Mouse (Mus musculus): ENCODE measurements at regions not wholly inside any gene's neighbourhood (a gene's known extent, or its start where the extent isn't known, plus 50 kb on each side); places are given as distances from the start of the nearest gene placed in this dataset.

GRCm38 (mm10) chr13:112227766-112228165 lies 60.5 kb upstream of the Ankrd55 start:
- no peak overlapping the region for H3ac ChIP-seq (ENCODE audit: control insufficient read depth, insufficient read length)
- peak overlapping the region; percentile 18 for H3K4me2 ChIP-seq (ENCODE audit: low read depth)
- H3K36me3 ChIP-seq (ENCODE audit: control insufficient read depth, insufficient read depth), result no peaks in the 10 kb centered on the region
- H3K4me3 ChIP-seq, result no peak overlapping the region
- no peaks in the 10 kb centered on the region for H3K27me3 ChIP-seq (ENCODE audit: control insufficient read depth, insufficient read depth, insufficient read length)
- no peaks in the 10 kb centered on the region for H3K79me2 ChIP-seq (ENCODE audit: control insufficient read depth, insufficient read depth)
- TF ChIP-seq REST (IDR thresholded peaks at IDR 0.05; ENCODE audit: insufficient read depth, insufficient read length) (no peak), TCF3 (IDR thresholded peaks at IDR 0.05; ENCODE audit: insufficient read length, low read depth) (no peak), SRF (IDR thresholded peaks at IDR 0.05; ENCODE audit: control insufficient read depth, insufficient read length, low read depth) (no peak), POLR2A (IDR thresholded peaks at IDR 0.05; ENCODE audit: insufficient read length, low read depth) (no peak), TCF12 (IDR thresholded peaks at IDR 0.05; ENCODE audit: insufficient read depth, poor library complexity, severe bottlenecking) (no peak), MYOD1 (IDR thresholded peaks at IDR 0.05; ENCODE audit: control insufficient read depth in 1 of 3, insufficient read length in 2 of 3, low read depth in 2 of 3) (no peak), POLR2AphosphoS2 (IDR thresholded peaks at IDR 0.05; ENCODE audit: insufficient read length, low read depth) (no peak), E2F4 (IDR thresholded peaks at IDR 0.05; ENCODE audit: insufficient read depth) (no peak), CEBPB (IDR thresholded peaks at IDR 0.05; ENCODE audit: insufficient read depth, poor library complexity, severe bottlenecking) (no peak)

DNA sequence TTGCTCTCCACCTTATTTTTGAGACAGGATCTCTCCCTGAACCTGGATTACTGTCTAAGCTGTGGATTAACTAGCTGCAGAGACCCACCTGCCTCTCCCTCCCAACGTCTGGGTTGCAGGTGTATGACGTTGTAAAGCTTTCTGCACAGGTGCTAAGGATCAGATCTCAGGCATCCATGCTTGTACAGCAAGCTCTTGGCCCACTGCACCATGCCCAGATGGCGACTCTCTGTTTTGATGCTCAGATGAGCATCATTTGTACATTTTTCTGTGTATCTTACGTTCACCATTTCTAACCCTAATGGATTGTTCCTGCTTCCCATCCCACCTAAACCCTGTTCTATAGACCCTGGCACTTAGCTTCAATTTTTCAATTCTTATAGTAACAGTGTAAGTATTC lies 59.4 kb upstream of the Ankrd55 start:
- TF ChIP-seq TCF12 (IDR thresholded peaks at IDR 0.05; ENCODE audit: insufficient read depth, poor library complexity, severe bottlenecking), result no peak
- no peak for TF ChIP-seq POLR2A (IDR thresholded peaks at IDR 0.05; ENCODE audit: insufficient read length, low read depth)
- no peak for TF ChIP-seq TCF3 (IDR thresholded peaks at IDR 0.05; ENCODE audit: insufficient read length, low read depth)
- TF ChIP-seq POLR2AphosphoS2 (IDR thresholded peaks at IDR 0.05; ENCODE audit: insufficient read length, low read depth), result no peak
- TF ChIP-seq MAX (IDR thresholded peaks at IDR 0.05; ENCODE audit: low read depth), result no peak
- TF ChIP-seq MYOG (IDR thresholded peaks at IDR 0.05; ENCODE audit: control insufficient read depth in 1 of 3, insufficient read depth in 1 of 3, insufficient read length in 2 of 3, low read depth in 2 of 3), result no peak
- TF ChIP-seq REST (IDR thresholded peaks at IDR 0.05; ENCODE audit: insufficient read depth, insufficient read length), result no peak
- TF ChIP-seq SRF (IDR thresholded peaks at IDR 0.05; ENCODE audit: control insufficient read depth, insufficient read length, low read depth), result no peak
- TF ChIP-seq E2F4 (IDR thresholded peaks at IDR 0.05; ENCODE audit: insufficient read depth), result no peak
- TF ChIP-seq MYOD1 (IDR thresholded peaks at IDR 0.05; ENCODE audit: control insufficient read depth in 1 of 3, insufficient read length in 2 of 3, low read depth in 2 of 3), result no peak
- no peak for TF ChIP-seq USF1 (IDR thresholded peaks at IDR 0.05; ENCODE audit: low read depth)
- no peak for TF ChIP-seq CEBPB (IDR thresholded peaks at IDR 0.05; ENCODE audit: insufficient read depth, poor library complexity, severe bottlenecking)
- Histone ChIP-seq H3K27me3 (ENCODE audit: control insufficient read depth, insufficient read depth, insufficient read length) (no peaks in the 10 kb centered on the region), H3K36me3 (ENCODE audit: control insufficient read depth, insufficient read depth) (no peaks in the 10 kb centered on the region), H3K4me3 (no peak overlapping the region), H3ac (ENCODE audit: control insufficient read depth, insufficient read length) (no peak overlapping the region), H3K79me2 (ENCODE audit: control insufficient read depth, insufficient read depth) (no peaks in the 10 kb centered on the region), H3K4me2 (ENCODE audit: low read depth) (no peak overlapping the region)

GRCm38 (mm10) chr13:112230176-112230575 lies 58.1 kb upstream of the Ankrd55 start:
- Histone ChIP-seq H3K27me3 (ENCODE audit: control insufficient read depth, insufficient read depth, insufficient read length) (no peaks in the 10 kb centered on the region), H3K36me3 (ENCODE audit: control insufficient read depth, insufficient read depth) (no peaks in the 10 kb centered on the region), H3K79me2 (ENCODE audit: control insufficient read depth, insufficient read depth) (no peaks in the 10 kb centered on the region), H3ac (ENCODE audit: control insufficient read depth, insufficient read length) (no peak overlapping the region), H3K4me2 (ENCODE audit: low read depth) (no peak overlapping the region), H3K4me3 (no peak overlapping the region)
- TF ChIP-seq E2F4 (IDR thresholded peaks at IDR 0.05; ENCODE audit: insufficient read depth) (no peak), TCF3 (IDR thresholded peaks at IDR 0.05; ENCODE audit: insufficient read length, low read depth) (no peak), SRF (IDR thresholded peaks at IDR 0.05; ENCODE audit: control insufficient read depth, insufficient read length, low read depth) (no peak), TCF12 (IDR thresholded peaks at IDR 0.05; ENCODE audit: insufficient read depth, poor library complexity, severe bottlenecking) (no peak), REST (IDR thresholded peaks at IDR 0.05; ENCODE audit: insufficient read depth, insufficient read length) (no peak), MYOD1 (IDR thresholded peaks at IDR 0.05; ENCODE audit: control insufficient read depth in 1 of 3, insufficient read length in 2 of 3, low read depth in 2 of 3) (no peak), USF1 (IDR thresholded peaks at IDR 0.05; ENCODE audit: low read depth) (no peak), MAX (IDR thresholded peaks at IDR 0.05; ENCODE audit: low read depth) (no peak), POLR2AphosphoS2 (IDR thresholded peaks at IDR 0.05; ENCODE audit: insufficient read length, low read depth) (no peak), CEBPB (IDR thresholded peaks at IDR 0.05; ENCODE audit: insufficient read depth, poor library complexity, severe bottlenecking) (no peak), MYOG (IDR thresholded peaks at IDR 0.05; ENCODE audit: control insufficient read depth in 1 of 3, insufficient read depth in 1 of 3, insufficient read length in 2 of 3, low read depth in 2 of 3) (no peak), POLR2A (IDR thresholded peaks at IDR 0.05; ENCODE audit: insufficient read length, low read depth) (no peak)

GRCm38 (mm10) chr13:112234695-112235094 lies 53.6 kb upstream of the Ankrd55 start:
- Histone ChIP-seq H3ac (ENCODE audit: control insufficient read depth, insufficient read length) (no peak overlapping the region), H3K36me3 (ENCODE audit: control insufficient read depth, insufficient read depth) (no peaks in the 10 kb centered on the region), H3K4me2 (ENCODE audit: low read depth) (no peak overlapping the region), H3K4me3 (no peak overlapping the region), H3K27me3 (ENCODE audit: control insufficient read depth, insufficient read depth, insufficient read length) (no peaks in the 10 kb centered on the region), H3K79me2 (ENCODE audit: control insufficient read depth, insufficient read depth) (no peaks in the 10 kb centered on the region)
- TF ChIP-seq TCF12 (IDR thresholded peaks at IDR 0.05; ENCODE audit: insufficient read depth, poor library complexity, severe bottlenecking) (no peak), MAX (IDR thresholded peaks at IDR 0.05; ENCODE audit: low read depth) (no peak), CEBPB (IDR thresholded peaks at IDR 0.05; ENCODE audit: insufficient read depth, poor library complexity, severe bottlenecking) (no peak), POLR2A (IDR thresholded peaks at IDR 0.05; ENCODE audit: insufficient read length, low read depth) (no peak), REST (IDR thresholded peaks at IDR 0.05; ENCODE audit: insufficient read depth, insufficient read length) (no peak), MYOD1 (IDR thresholded peaks at IDR 0.05; ENCODE audit: control insufficient read depth in 1 of 3, insufficient read length in 2 of 3, low read depth in 2 of 3) (no peak), USF1 (IDR thresholded peaks at IDR 0.05; ENCODE audit: low read depth) (no peak)

DNA sequence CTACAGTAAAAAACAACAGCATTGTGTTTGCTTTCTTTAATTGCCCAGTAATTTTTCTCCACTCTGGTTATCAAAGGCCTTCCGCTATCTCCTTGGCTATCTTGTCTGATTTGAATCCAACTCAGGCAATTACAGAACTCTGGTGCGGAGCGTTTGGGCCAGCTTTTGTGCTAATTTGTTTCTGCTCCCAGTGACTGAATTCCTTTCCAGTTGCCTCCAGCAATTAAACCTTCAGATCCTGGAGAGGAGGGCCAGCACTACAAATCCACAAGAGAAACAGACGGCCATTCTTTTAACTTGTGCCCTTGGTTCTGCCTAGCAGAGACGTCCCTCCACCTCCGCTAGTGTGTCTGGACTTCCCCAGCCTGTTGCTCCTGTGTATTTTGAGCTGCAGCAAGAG lies 51.3 kb upstream of the Ankrd55 start:
- H3K27me3 ChIP-seq (ENCODE audit: control insufficient read depth, insufficient read depth, insufficient read length), result no peaks in the 10 kb centered on the region
- H3K4me2 ChIP-seq (ENCODE audit: low read depth), result no peak overlapping the region
- H3K4me3 ChIP-seq, result no peak overlapping the region
- H3K79me2 ChIP-seq (ENCODE audit: control insufficient read depth, insufficient read depth), result no peaks in the 10 kb centered on the region
- H3K36me3 ChIP-seq (ENCODE audit: control insufficient read depth, insufficient read depth), result no peaks in the 10 kb centered on the region
- TF ChIP-seq USF1 (IDR thresholded peaks at IDR 0.05; ENCODE audit: low read depth) (no peak), MYOD1 (IDR thresholded peaks at IDR 0.05; ENCODE audit: control insufficient read depth in 1 of 3, insufficient read length in 2 of 3, low read depth in 2 of 3) (no peak), MAX (IDR thresholded peaks at IDR 0.05; ENCODE audit: low read depth) (no peak), E2F4 (IDR thresholded peaks at IDR 0.05; ENCODE audit: insufficient read depth) (no peak), TCF12 (IDR thresholded peaks at IDR 0.05; ENCODE audit: insufficient read depth, poor library complexity, severe bottlenecking) (no peak), REST (IDR thresholded peaks at IDR 0.05; ENCODE audit: insufficient read depth, insufficient read length) (no peak), CEBPB (IDR thresholded peaks at IDR 0.05; ENCODE audit: insufficient read depth, poor library complexity, severe bottlenecking) (no peak), POLR2A (IDR thresholded peaks at IDR 0.05; ENCODE audit: insufficient read length, low read depth) (no peak), MYOG (IDR thresholded peaks at IDR 0.05; ENCODE audit: control insufficient read depth in 1 of 3, insufficient read depth in 1 of 3, insufficient read length in 2 of 3, low read depth in 2 of 3) (no peak), POLR2AphosphoS2 (IDR thresholded peaks at IDR 0.05; ENCODE audit: insufficient read length, low read depth) (no peak), TCF3 (IDR thresholded peaks at IDR 0.05; ENCODE audit: insufficient read length, low read depth) (no peak), SRF (IDR thresholded peaks at IDR 0.05; ENCODE audit: control insufficient read depth, insufficient read length, low read depth) (no peak)
- H3ac ChIP-seq (ENCODE audit: control insufficient read depth, insufficient read length), result no peak overlapping the region

Measured in myocyte (in vitro differentiated cells).